Mouse (Mus musculus) liver, adult 2 months (tissue): ENCODE data around the gene Atp5d.

ENCODE experiments used
- CTCF ChIP-seq: fragments of 200-500 bp; IDR thresholded peaks from 2 replicates; pipeline ENCODE4 v1.5.1; 2011; ENCODE audit warnings: low read depth, low read length, control low read depth
- POLR2A ChIP-seq: fragments of 200-500 bp; IDR thresholded peaks from 2 replicates; pipeline ENCODE4 v1.6.1; 2011; ENCODE audit warnings: low read length, control low read depth; ENCODE audit not compliant: insufficient read depth; ENCODE audit errors: extremely low read depth

DNA sequence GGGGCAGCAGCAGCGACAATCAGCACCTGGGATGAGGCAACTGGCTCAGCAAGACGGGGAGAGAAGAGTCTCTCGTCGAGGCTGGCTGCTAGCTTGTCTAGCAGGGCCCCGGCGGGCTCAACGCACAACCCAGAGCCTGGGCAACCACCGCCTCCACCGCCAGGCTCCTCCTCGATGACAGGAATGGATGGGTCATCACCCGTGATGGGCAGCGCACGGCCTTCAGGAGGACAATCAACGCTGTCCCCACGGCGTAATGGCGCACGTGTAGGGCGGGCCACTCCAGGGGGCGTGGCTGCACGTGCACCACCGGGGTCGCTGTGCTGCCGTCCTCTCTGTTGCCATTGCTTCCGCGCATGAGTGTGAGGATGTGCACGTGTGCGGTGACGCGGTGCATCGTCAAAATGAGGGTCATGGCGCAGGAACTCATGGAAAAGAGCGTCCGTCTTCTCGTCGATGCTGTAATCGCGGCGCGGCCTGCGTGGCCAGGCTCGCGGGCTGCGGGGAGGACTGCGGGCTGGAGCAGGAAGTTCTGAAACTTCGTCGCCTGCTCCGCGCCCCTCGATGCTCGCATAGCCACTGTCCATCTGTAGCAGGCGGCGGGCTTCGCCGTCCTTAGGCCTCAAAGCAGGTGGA, 7.0 kb upstream of the Atp5d start:
- TF ChIP-seq POLR2A (no peak), CTCF (no peak)
